Mouse (Mus musculus): ENCODE measurements around the gene Cog3. TPM values are rescaled to one million over a fixed set of nuclear protein-coding genes. Genes with fewer than 3 reads are reported as not detected.
"Not testable (repeated sequence)": the region's sequence is repeated elsewhere in the genome, so short reads cannot be mapped to it uniquely, and the experiment has no call there.

Cog3 gene
- polyA plus RNA-seq, 1 experiment from 2014 or later = 27.1 TPM

DNA sequence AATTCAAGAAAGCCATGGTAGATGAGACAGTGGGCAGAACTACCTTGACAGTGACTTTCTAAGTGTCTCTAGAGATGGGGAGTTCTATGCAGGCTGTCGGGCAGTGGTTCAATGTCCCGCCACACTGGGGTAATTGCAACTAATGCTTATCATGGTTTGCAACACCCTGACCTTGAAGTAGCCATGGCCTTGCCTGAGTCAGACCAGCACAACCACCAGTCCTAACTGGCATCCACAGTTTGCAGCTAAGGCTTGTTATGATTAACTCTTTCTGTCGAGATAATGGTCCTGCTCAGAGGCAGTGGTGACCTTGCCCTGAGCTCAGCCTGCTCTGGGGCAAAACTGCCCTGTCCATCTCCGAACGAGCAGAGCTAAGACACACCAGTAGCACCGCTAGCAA lies 35.0 kb upstream of the Cog3 start:
- Histone ChIP-seq H3K27ac (ENCODE audit: low read length) (no peak overlapping the region), H3K4me2 (replicated peaks; ENCODE audit: low read depth, low read length) (no peak overlapping the region), H3K4me1 (ENCODE audit: control insufficient read depth, insufficient read depth, low read length) (0 out of 2 replicates have a peak, but pooled peaks cover 5% of the 10 kb centered on the region), H3K4me3 (ENCODE audit: low read depth, low read length) (no peak overlapping the region), H3K9me3 (ENCODE audit: control insufficient read depth, low read depth, low read length) (no peaks in the 10 kb centered on the region), H3K27me3 (ENCODE audit: control insufficient read depth, insufficient read depth, low read length) (no peaks in the 10 kb centered on the region; the same call in 1 of the 2 replicates), H3K36me3 (ENCODE audit: control insufficient read depth, insufficient read depth, low read length) (no peaks in the 10 kb centered on the region), H3K9ac (replicated peaks; ENCODE audit: low read depth, low read length) (no peak overlapping the region)
- 64% methylated on average over 6 of the region's 6 CpGs for WGBS
- ATAC-seq (ENCODE audit: insufficient number of reproducible peaks, insufficient read depth, low FRiP score, low read depth) = no peak

DNA sequence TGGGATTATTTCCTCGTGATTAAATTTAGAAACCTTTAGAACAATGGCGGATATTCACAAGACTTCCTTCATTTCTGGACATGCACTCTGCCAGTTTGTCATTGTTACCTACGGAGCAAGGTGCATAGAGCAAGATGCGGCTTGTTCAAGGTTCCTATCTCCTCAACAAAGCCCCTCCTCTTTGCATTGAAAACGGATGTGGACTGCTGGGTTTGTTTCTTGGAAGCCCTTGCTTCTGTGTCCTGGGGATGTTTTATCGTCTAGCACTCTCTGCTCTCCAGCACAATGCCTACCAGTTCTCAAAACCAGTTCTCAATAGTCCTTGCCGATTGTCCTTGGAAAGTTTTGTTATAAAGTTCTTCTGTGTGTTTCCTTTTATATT lies 33.5 kb upstream of the Cog3 start:
- Histone ChIP-seq H3K27me3 (ENCODE audit: control insufficient read depth, insufficient read depth, low read length) (no peaks in the 10 kb centered on the region; the same call in 1 of the 2 replicates), H3K4me1 (ENCODE audit: control insufficient read depth, insufficient read depth, low read length) (0 out of 2 replicates have a peak, but pooled peaks cover 5% of the 10 kb centered on the region), H3K27ac (ENCODE audit: low read length) (no peak overlapping the region), H3K4me3 (ENCODE audit: low read depth, low read length) (peak overlapping the region; percentile 62; the same call in 1 of the 2 replicates), H3K9ac (replicated peaks; ENCODE audit: low read depth, low read length) (no peak overlapping the region), H3K4me2 (replicated peaks; ENCODE audit: low read depth, low read length) (peak overlapping the region; percentile 87), H3K9me3 (ENCODE audit: control insufficient read depth, low read depth, low read length) (no peaks in the 10 kb centered on the region), H3K36me3 (ENCODE audit: control insufficient read depth, insufficient read depth, low read length) (no peaks in the 10 kb centered on the region)
- ATAC-seq (ENCODE audit: insufficient number of reproducible peaks, insufficient read depth, low FRiP score, low read depth) = no peak
- WGBS = 38% methylated on average over 7 of the region's 7 CpGs

DNA sequence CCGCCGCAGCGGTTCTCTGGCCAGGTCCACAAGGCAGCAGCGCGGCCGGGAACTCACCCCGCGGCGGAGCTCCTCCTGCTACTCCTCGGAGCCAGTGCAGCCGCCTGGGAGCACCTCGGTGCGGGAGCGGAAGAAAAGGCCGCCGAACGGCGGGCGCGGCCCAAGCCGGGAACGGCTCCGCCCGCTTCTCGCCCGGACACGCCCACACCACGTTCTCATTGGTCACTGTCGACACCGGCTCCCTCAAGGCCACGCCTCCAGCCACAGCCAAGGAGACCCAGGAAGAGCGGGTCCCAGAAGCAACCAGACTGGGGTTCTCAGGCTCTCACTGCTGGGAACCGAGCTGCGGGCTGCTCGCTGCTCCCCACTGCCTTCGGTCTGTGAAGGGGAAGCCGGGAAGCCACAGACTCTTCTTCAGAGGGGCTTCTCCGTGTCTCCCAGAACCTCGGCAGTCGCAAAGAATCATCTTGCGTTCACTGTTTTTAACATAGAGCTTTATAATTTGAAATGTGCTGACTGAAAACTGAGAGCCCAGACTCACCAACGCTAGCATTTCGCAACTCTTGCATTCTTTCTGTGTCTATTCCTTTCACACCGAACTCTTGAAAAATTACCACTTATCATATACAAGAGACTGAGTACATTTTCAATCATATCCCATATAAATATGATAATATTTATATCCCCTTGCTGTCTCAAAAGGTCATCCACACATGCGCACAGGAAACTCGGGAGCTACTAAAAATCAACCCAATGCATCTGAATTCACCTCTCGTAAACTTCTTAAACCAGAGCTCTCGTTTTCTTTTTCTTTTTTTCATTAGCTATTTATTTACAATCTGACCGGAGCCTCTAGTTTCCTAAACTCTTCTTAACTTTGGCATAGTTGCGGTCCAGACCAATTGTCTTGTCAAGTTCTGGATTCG lies 32.8 kb upstream of the Cog3 start, which contains the start of gene Slc25a30:
TSS of gene Slc25a30 (minus strand) at position 170 of the 926 bp plus-strand sequence.
- Histone ChIP-seq H3K27ac (ENCODE audit: low read length) (peak within 1 kb of the TSS; percentile 63; the same call in 1 of the 2 replicates), H3K9me3 (ENCODE audit: control insufficient read depth, low read depth, low read length) (no peaks in the 10 kb centered on the region), H3K4me1 (ENCODE audit: control insufficient read depth, insufficient read depth, low read length) (0 out of 2 replicates have a peak, but pooled peaks cover 5% of the 10 kb centered on the region), H3K9ac (replicated peaks; ENCODE audit: low read depth, low read length) (peak within 1 kb of the TSS; percentile 55), H3K4me3 (ENCODE audit: low read depth, low read length) (peak within 1 kb of the TSS; percentile 62), H3K36me3 (ENCODE audit: control insufficient read depth, insufficient read depth, low read length) (no peaks in the 10 kb centered on the region), H3K4me2 (replicated peaks; ENCODE audit: low read depth, low read length) (peak within 1 kb of the TSS; percentile 87), H3K27me3 (ENCODE audit: control insufficient read depth, insufficient read depth, low read length) (no peaks in the 10 kb centered on the region; the same call in 1 of the 2 replicates)
- ATAC-seq (ENCODE audit: insufficient number of reproducible peaks, insufficient read depth, low FRiP score, low read depth) = peak; percentile 99
- WGBS = 5% methylated on average over 51 of the region's 51 CpGs

DNA sequence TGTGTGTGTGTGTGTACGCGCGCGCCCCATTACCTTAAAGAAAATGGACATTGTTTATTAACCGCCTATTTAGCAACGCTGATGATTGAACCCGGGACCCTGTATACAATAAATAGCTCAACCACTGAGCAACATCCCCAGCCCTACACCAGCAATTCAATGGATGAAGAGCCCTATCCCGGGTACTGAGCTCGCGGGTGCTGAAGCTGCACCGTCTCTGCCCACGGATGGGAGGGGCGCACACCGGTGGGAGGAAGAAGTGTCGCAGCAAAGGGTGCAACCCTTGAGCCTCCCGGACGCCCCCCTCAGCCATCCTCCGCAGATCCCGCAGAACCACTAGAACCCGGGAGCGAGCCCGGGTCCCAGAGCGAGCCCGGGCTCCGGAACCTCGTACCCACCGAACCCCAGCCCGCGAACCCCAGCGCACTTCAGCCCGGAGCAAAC lies 32.1 kb upstream of the Cog3 start:
- Histone ChIP-seq H3K4me3 (ENCODE audit: low read depth, low read length) (peak overlapping the region; percentile 62), H3K27me3 (ENCODE audit: control insufficient read depth, insufficient read depth, low read length) (no peaks in the 10 kb centered on the region; the same call in 1 of the 2 replicates), H3K27ac (ENCODE audit: low read length) (peak overlapping the region; percentile 63; the same call in 1 of the 2 replicates), H3K4me1 (ENCODE audit: control insufficient read depth, insufficient read depth, low read length) (0 out of 2 replicates have a peak, but pooled peaks cover 5% of the 10 kb centered on the region), H3K9ac (replicated peaks; ENCODE audit: low read depth, low read length) (peak overlapping the region; percentile 55), H3K36me3 (ENCODE audit: control insufficient read depth, insufficient read depth, low read length) (no peaks in the 10 kb centered on the region), H3K4me2 (replicated peaks; ENCODE audit: low read depth, low read length) (peak overlapping the region; percentile 87), H3K9me3 (ENCODE audit: control insufficient read depth, low read depth, low read length) (no peaks in the 10 kb centered on the region)
- WGBS = 1% methylated on average over 31 of the region's 31 CpGs
- peak; percentile 61 for ATAC-seq (ENCODE audit: insufficient number of reproducible peaks, insufficient read depth, low FRiP score, low read depth)

DNA sequence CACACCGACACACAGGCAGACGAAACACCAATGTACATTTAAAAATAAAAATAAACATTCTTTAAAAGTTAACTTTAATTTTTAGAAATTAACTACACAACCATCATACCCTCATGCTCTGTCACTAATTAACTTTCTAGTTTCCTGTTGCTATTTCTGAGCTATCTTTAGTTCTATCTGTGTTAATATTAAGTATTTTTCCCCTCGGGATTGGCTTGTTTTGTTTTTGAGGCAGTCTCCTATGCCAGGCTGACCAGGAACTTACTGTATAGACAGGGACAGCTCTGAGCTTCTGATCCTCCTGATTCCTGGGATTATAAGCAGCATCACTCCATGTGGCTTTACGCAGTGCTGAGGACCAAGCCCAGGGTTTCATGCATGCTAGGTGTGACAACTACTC lies 25.6 kb upstream of the Cog3 start:
- H3K27me3 ChIP-seq (ENCODE audit: control insufficient read depth, insufficient read depth, low read length) = no peaks in the 10 kb centered on the region
- no peak overlapping the region for H3K9ac ChIP-seq (replicated peaks; ENCODE audit: low read depth, low read length)
- ATAC-seq (ENCODE audit: insufficient number of reproducible peaks, insufficient read depth, low FRiP score, low read depth) = no peak
- no peak overlapping the region for H3K4me2 ChIP-seq (replicated peaks; ENCODE audit: low read depth, low read length)
- H3K4me3 ChIP-seq (ENCODE audit: low read depth, low read length) = no peak overlapping the region
- H3K36me3 ChIP-seq (ENCODE audit: control insufficient read depth, insufficient read depth, low read length) = no peaks in the 10 kb centered on the region
- H3K4me1 ChIP-seq (ENCODE audit: control insufficient read depth, insufficient read depth, low read length) = no peaks in the 10 kb centered on the region
- 92% methylated on average over 4 of the region's 4 CpGs for WGBS
- H3K27ac ChIP-seq (ENCODE audit: low read length) = no peak overlapping the region
- no peaks in the 10 kb centered on the region for H3K9me3 ChIP-seq (ENCODE audit: control insufficient read depth, low read depth, low read length)

DNA sequence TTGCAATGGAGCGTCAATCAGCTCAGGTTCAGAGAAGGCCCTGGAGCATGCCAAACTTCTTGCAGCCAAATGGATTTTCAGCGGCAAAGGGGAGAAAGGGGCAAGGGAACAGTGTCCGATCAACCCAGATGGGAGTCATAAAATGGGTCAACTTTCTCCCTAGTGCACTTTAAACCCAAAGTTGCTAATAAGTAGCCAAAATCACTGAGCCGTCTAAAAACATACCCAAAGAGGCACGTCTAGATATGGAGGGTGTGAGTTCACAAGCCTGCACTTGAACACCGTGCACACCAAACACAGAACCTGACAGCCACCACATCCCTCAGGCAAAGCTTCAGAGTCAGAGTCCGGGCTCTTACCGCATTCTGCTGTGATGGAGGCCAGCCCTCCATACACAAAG lies 22.3 kb upstream of the Cog3 start:
- no peak overlapping the region for H3K4me2 ChIP-seq (replicated peaks; ENCODE audit: low read depth, low read length)
- H3K27me3 ChIP-seq (ENCODE audit: control insufficient read depth, insufficient read depth, low read length) = no peaks in the 10 kb centered on the region
- no peak overlapping the region for H3K9ac ChIP-seq (replicated peaks; ENCODE audit: low read depth, low read length)
- ATAC-seq (ENCODE audit: insufficient number of reproducible peaks, insufficient read depth, low FRiP score, low read depth) = no peak
- 93% methylated on average over 8 of the region's 8 CpGs for WGBS
- H3K9me3 ChIP-seq (ENCODE audit: control insufficient read depth, low read depth, low read length) = no peaks in the 10 kb centered on the region
- no peaks in the 10 kb centered on the region for H3K36me3 ChIP-seq (ENCODE audit: control insufficient read depth, insufficient read depth, low read length)
- no peak overlapping the region for H3K27ac ChIP-seq (ENCODE audit: low read length)
- H3K4me3 ChIP-seq (ENCODE audit: low read depth, low read length) = no peak overlapping the region
- H3K4me1 ChIP-seq (ENCODE audit: control insufficient read depth, insufficient read depth, low read length) = no peaks in the 10 kb centered on the region

DNA sequence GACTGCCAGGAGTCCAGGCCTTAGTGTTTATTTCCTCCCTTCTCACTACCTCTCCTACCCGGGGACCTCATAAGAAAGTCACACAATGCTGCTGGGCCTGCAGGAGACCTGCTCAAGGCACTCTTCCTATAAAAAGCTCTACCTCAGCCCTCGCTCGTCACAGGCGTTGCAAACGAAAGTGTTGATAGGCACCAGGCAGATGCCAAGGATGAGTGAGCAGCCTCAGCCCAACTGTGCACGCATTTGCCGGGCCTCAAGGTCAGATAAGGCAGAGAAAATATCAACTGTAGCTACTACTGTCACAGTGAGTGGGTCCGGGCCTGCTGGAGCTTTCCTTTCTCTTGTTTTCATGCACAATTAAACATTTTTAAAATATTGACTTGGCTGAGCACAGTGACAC lies 19.1 kb upstream of the Cog3 start:
- WGBS = 75% methylated on average over 8 of the region's 8 CpGs
- no peaks in the 10 kb centered on the region; the same call in 1 of the 2 replicates for H3K36me3 ChIP-seq (ENCODE audit: control insufficient read depth, insufficient read depth, low read length)
- no peak for ATAC-seq (ENCODE audit: insufficient number of reproducible peaks, insufficient read depth, low FRiP score, low read depth)
- no peak overlapping the region for H3K9ac ChIP-seq (replicated peaks; ENCODE audit: low read depth, low read length)
- no peak overlapping the region for H3K27ac ChIP-seq (ENCODE audit: low read length)
- no peaks in the 10 kb centered on the region for H3K27me3 ChIP-seq (ENCODE audit: control insufficient read depth, insufficient read depth, low read length)
- H3K4me2 ChIP-seq (replicated peaks; ENCODE audit: low read depth, low read length) = no peak overlapping the region
- no peak overlapping the region for H3K4me3 ChIP-seq (ENCODE audit: low read depth, low read length)
- no peaks in the 10 kb centered on the region for H3K9me3 ChIP-seq (ENCODE audit: control insufficient read depth, low read depth, low read length)
- H3K4me1 ChIP-seq (ENCODE audit: control insufficient read depth, insufficient read depth, low read length) = no peaks in the 10 kb centered on the region

DNA sequence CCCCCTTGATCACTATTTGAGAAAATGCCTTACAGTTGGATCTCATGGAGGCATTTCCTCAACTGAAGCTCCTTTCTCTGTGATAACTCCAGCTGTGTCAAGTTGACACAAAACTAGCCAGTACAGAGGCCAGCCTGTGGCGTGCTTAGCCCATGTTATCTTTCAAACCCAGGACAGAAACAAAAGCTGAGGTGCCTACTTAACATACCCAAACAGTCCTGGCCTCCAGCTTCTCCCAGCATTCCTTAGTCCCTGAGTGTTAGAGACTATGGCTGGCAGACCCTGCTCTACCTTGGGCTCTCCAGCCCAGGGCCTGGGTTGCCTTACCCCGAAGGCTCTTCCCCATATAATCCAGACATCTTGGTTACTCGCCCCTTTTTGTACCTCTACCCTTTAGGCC lies 18.1 kb upstream of the Cog3 start:
- not testable (repeated sequence) for H3K27me3 ChIP-seq (ENCODE audit: control insufficient read depth, insufficient read depth, low read length); ATAC-seq (ENCODE audit: insufficient number of reproducible peaks, insufficient read depth, low FRiP score, low read depth)
- WGBS = 84% methylated on average over 3 of the region's 3 CpGs

More for the DNA sequence above, 18.1 kb upstream of the Cog3 start:
- H3K36me3 ChIP-seq (ENCODE audit: control insufficient read depth, insufficient read depth, low read length); H3K4me2 ChIP-seq (replicated peaks; ENCODE audit: low read depth, low read length); H3K9me3 ChIP-seq (ENCODE audit: control insufficient read depth, low read depth, low read length); H3K4me3 ChIP-seq (ENCODE audit: low read depth, low read length); H3K27ac ChIP-seq (ENCODE audit: low read length); H3K4me1 ChIP-seq (ENCODE audit: control insufficient read depth, insufficient read depth, low read length); H3K9ac ChIP-seq (replicated peaks; ENCODE audit: low read depth, low read length): not testable (repeated sequence)
